Mouse (Mus musculus): ENCODE results near the gene 1700037C18Rik. TPM values are rescaled to one million over a fixed set of nuclear protein-coding genes. Genes with fewer than 3 reads are reported as not detected.
"Not testable (repeated sequence)": the region's sequence is repeated elsewhere in the genome, so short reads cannot be mapped to it uniquely, and the experiment has no call there.

Gene 1700037C18Rik
- polyA plus RNA-seq, 1 experiment from 2014 or later, result 2.4 TPM

DNA sequence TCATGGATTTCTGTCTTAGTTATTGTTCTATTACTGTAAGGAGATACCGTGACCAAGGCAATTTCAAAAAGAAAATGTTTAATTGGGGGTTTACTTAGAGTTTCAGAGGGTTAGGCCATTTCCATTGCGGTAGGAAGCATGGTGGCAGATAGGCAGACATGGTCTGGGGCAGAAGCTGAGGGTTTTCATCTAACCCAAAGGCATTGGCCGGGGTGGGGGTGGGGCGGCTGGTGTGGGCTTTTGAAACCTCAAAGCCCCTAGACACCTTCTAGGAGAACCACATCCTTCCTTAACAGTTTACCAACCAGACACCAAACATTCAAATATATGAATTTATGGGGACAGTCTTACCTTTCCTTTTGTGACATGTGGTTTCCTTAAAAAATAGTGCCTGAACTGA is 49.2 kb downstream of the 1700037C18Rik start:
- no peak for ATAC-seq
- DNase-seq, result no peak
- Histone ChIP-seq H3K9me3 (ENCODE audit: low read length) (no peaks in the 10 kb centered on the region), H3K36me3 (replicated peaks; ENCODE audit: insufficient read depth, low read length) (peaks cover 24% of the 10 kb centered on the region), H3K27ac (ENCODE audit: low read depth) (no peak overlapping the region), H3K9ac (replicated peaks) (no peak overlapping the region), H3K27me3 (ENCODE audit: insufficient read depth, low read length) (no peaks in the 10 kb centered on the region), H3K4me1 (ENCODE audit: insufficient read depth) (no peaks in the 10 kb centered on the region), H3K4me2 (ENCODE audit: low read depth, low read length) (no peak overlapping the region), H3K4me3 (ENCODE audit: low read depth, low read length) (no peak overlapping the region)
- 43% methylated on average over 4 of the region's 4 CpGs for WGBS (ENCODE audit: insufficient replicate concordance)
- no peak for TF ChIP-seq CTCF (IDR thresholded peaks at IDR 0.05; ENCODE audit: low read depth)
- no peak for TF ChIP-seq EP300 (IDR thresholded peaks at IDR 0.05; ENCODE audit: low read depth)

DNA sequence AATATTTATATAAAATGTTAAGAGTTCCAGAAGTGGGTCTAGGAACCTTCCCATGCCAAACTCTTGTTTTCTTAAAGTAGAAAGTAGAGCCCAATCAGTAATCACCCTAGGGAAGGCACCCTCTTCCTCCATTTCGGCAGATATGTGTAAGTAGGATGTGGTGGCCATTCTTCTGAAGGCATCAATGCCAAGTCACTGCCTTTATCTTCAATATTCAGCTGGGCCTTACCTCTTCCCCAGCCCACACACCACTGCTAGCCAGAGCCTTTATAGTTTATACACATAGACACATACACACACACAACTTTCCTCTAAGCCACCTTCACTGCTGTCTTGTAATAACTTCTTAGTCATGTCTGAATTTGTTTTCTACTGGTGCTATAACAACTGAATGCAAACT is 52.7 kb downstream of the 1700037C18Rik start:
- no peak overlapping the region for H3K27ac ChIP-seq (ENCODE audit: low read depth)
- TF ChIP-seq CTCF (IDR thresholded peaks at IDR 0.05; ENCODE audit: low read depth), result no peak
- TF ChIP-seq EP300 (IDR thresholded peaks at IDR 0.05; ENCODE audit: low read depth), result no peak
- WGBS (ENCODE audit: insufficient replicate concordance), result 55% methylated on average over 1 of the region's 1 CpGs
- H3K4me2 ChIP-seq (ENCODE audit: low read depth, low read length), result no peak overlapping the region
- H3K36me3 ChIP-seq (replicated peaks; ENCODE audit: insufficient read depth, low read length), result peaks cover 10% of the 10 kb centered on the region
- no peak overlapping the region for H3K9ac ChIP-seq (replicated peaks)
- no peaks in the 10 kb centered on the region for H3K27me3 ChIP-seq (ENCODE audit: insufficient read depth, low read length)
- no peaks in the 10 kb centered on the region for H3K9me3 ChIP-seq (ENCODE audit: low read length)
- no peaks in the 10 kb centered on the region for H3K4me1 ChIP-seq (ENCODE audit: insufficient read depth)
- no peak overlapping the region for H3K4me3 ChIP-seq (ENCODE audit: low read depth, low read length)
- DNase-seq (no peak), ATAC-seq (no peak)

DNA sequence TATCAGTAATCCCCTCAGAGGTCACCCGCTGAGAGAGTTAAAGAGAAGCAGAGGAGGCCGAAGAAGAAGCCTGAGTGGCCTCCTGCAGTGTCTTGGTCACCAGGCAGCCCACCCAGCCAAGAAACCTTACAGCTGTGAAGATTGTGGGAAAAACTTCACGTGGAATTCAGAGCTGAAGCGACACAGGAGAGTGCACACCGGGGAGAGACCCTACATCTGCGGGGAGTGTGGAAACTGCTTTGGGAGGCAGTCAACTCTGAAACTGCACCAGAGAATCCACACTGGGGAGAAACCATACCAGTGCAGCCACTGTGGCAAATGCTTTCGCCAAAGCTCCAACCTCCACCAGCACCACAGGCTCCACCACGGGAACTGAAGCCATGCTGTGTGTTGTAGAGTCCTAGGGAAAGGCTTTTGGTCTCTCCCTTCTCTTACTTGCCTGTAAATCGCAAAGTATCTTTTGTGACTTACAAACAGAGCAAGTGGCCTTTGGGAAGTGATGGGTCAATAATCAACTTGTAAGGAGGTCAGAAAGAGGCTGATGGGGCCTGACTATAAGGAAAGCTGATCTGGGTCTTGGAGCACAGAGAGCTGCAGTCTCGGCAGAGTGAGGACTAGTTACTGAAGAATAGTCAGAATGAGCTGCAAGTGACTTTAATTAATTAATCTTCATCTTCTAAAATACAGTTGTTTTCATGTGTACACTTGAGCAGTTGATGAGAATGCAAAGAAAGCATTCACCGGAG is 53.9 kb downstream of the 1700037C18Rik start:
- TF ChIP-seq EP300 (IDR thresholded peaks at IDR 0.05; ENCODE audit: low read depth) (no peak), CTCF (IDR thresholded peaks at IDR 0.05; ENCODE audit: low read depth) (no peak)
- no peak for DNase-seq
- H3K27me3 ChIP-seq (ENCODE audit: insufficient read depth, low read length), result no peaks in the 10 kb centered on the region
- no peak overlapping the region for H3K27ac ChIP-seq (ENCODE audit: low read depth)
- no peak for ATAC-seq
- peaks cover 6% of the 10 kb centered on the region for H3K36me3 ChIP-seq (replicated peaks; ENCODE audit: insufficient read depth, low read length)
- 70% methylated on average over 11 of the region's 11 CpGs for WGBS (ENCODE audit: insufficient replicate concordance)
- no peaks in the 10 kb centered on the region for H3K9me3 ChIP-seq (ENCODE audit: low read length)
- H3K4me2 ChIP-seq (ENCODE audit: low read depth, low read length), result no peak overlapping the region
- no peaks in the 10 kb centered on the region for H3K4me1 ChIP-seq (ENCODE audit: insufficient read depth)
- no peak overlapping the region for H3K9ac ChIP-seq (replicated peaks)
- H3K4me3 ChIP-seq (ENCODE audit: low read depth, low read length), result no peak overlapping the region

DNA sequence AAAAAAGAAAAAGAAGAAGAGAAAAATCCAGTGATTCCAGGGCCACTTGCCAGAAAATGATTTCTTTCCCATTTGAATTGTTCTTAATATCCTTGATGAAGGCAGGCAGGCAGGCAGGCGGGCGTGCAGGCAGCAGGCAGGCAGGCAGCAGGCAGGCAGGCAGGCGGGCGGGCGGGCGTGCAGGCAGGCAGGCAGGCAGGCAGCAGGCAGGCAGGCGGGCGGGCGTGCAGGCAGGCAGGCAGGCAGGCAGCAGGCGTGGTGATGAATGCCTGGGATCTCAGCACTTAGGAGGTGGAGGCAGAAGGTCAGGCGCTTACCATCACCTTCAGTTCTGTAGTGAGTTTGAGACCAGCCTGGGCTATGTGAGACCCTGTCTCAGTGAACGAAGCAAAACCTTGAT is 55.9 kb downstream of the 1700037C18Rik start:
- DNase-seq, result no peak
- no peak overlapping the region for H3K4me2 ChIP-seq (ENCODE audit: low read depth, low read length)
- WGBS (ENCODE audit: insufficient replicate concordance), result 76% methylated on average over 9 of the region's 12 CpGs
- H3K27me3 ChIP-seq (ENCODE audit: insufficient read depth, low read length), result no peaks in the 10 kb centered on the region
- no peak for ATAC-seq
- H3K4me1 ChIP-seq (ENCODE audit: insufficient read depth), result peaks cover 5% of the 10 kb centered on the region
- no peak for TF ChIP-seq EP300 (IDR thresholded peaks at IDR 0.05; ENCODE audit: low read depth)
- no peak for TF ChIP-seq CTCF (IDR thresholded peaks at IDR 0.05; ENCODE audit: low read depth)
- H3K36me3 ChIP-seq (replicated peaks; ENCODE audit: insufficient read depth, low read length), result peaks cover 6% of the 10 kb centered on the region
- no peak overlapping the region for H3K27ac ChIP-seq (ENCODE audit: low read depth)
- no peak overlapping the region for H3K9ac ChIP-seq (replicated peaks)
- H3K9me3 ChIP-seq (ENCODE audit: low read length), result no peaks in the 10 kb centered on the region
- H3K4me3 ChIP-seq (ENCODE audit: low read depth, low read length), result no peak overlapping the region

DNA sequence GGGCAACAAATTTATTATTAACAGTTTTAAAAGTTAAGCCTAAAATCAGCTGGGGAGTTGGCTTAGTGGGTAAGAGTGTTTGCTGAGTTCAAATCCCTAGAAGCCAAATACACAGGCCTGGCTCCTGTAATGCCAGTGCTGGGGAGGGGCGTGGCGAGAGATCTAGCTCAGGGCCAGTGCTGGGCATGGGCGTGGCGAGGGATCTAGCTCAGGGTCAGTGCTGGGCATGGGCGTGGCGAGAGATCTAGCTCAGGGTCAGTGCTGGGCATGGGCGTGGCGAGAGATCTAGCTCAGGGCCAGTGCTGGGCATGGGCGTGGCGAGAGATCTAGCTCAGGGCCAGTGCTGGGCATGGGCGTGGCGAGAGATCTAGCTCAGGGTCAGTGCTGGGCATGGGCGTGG is 57.2 kb downstream of the 1700037C18Rik start:
- not testable (repeated sequence) for H3K27me3 ChIP-seq (ENCODE audit: insufficient read depth, low read length); H3K4me1 ChIP-seq (ENCODE audit: insufficient read depth); H3K4me3 ChIP-seq (ENCODE audit: low read depth, low read length); H3K27ac ChIP-seq (ENCODE audit: low read depth); ATAC-seq; DNase-seq; H3K4me2 ChIP-seq (ENCODE audit: low read depth, low read length); H3K9me3 ChIP-seq (ENCODE audit: low read length); H3K9ac ChIP-seq (replicated peaks); H3K36me3 ChIP-seq (replicated peaks; ENCODE audit: insufficient read depth, low read length)
- 81% methylated on average over 13 of the region's 13 CpGs for WGBS (ENCODE audit: insufficient replicate concordance)

DNA sequence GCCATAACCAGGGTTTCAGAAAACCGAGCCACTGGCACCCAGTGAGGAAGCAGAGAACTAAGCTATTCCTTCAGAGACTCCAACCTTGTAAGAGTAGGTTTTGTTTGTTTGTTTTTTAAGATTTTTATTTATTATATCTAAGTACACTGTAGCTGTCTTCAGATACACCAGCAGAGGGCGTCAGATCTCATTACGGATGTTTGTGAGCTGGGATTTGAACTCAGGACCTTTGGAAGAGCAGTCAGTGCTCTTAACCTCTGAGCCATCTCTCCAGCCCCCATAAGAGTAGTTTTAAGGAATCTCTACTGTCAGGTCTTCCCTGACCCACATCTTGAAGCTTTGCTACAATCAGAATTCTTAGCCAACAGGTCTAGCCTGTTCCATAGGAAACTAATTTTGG is 60.1 kb downstream of the 1700037C18Rik start:
- ATAC-seq (no peak), DNase-seq (no peak)
- no peaks in the 10 kb centered on the region for H3K27me3 ChIP-seq (ENCODE audit: insufficient read depth, low read length)
- H3K4me3 ChIP-seq (ENCODE audit: low read depth, low read length), result no peak overlapping the region
- H3K4me1 ChIP-seq (ENCODE audit: insufficient read depth), result peaks cover 13% of the 10 kb centered on the region
- H3K9ac ChIP-seq (replicated peaks), result no peak overlapping the region
- no peaks in the 10 kb centered on the region for H3K9me3 ChIP-seq (ENCODE audit: low read length)
- TF ChIP-seq EP300 (IDR thresholded peaks at IDR 0.05; ENCODE audit: low read depth) (no peak), CTCF (IDR thresholded peaks at IDR 0.05; ENCODE audit: low read depth) (peak; percentile 40)
- no peaks in the 10 kb centered on the region for H3K36me3 ChIP-seq (replicated peaks; ENCODE audit: insufficient read depth, low read length)
- WGBS (ENCODE audit: insufficient replicate concordance), result 65% methylated on average over 3 of the region's 3 CpGs
- peak overlapping the region; percentile 85; the same call in 1 of the 2 replicates for H3K4me2 ChIP-seq (ENCODE audit: low read depth, low read length)
- H3K27ac ChIP-seq (ENCODE audit: low read depth), result no peak overlapping the region

Measured in liver, postnatal 0 days (tissue).